Mouse (Mus musculus) urinary bladder, postnatal 25 days (tissue): ENCODE measurements around the gene Prm2.
"Not testable (repeated sequence)": the region's sequence is repeated elsewhere in the genome, so short reads cannot be mapped to it uniquely, and the experiment has no call there.

ENCODE experiments used
- DNase-seq: peaks from one replicate; pipeline ENCODE4 v3.0.0; 2022; ENCODE audit warnings: low spot score

Prm2 gene

GRCm38 (mm10) chr16:10812865-10813371 lies 17.0 kb upstream of the Prm2 start, which contains the start of gene Gm11172:
Gene Gm11172, plus strand, starts transcription at chr16:10812915.
- no peak for DNase-seq

GRCm38 (mm10) chr16:10810376-10810775 lies 14.4 kb upstream of the Prm2 start:
- no peak for DNase-seq

GRCm38 (mm10) chr16:10805789-10806527 lies 10.0 kb upstream of the Prm2 start, which contains the start of gene Prm1:
Gene Prm1, minus strand, starts transcription at chr16:10805839.
- DNase-seq, result no peak

GRCm38 (mm10) chr16:10802420-10802819 lies 6.5 kb upstream of the Prm2 start:
- DNase-seq, result not testable (repeated sequence)

GRCm38 (mm10) chr16:10790702-10791101 lies 5.2 kb downstream of the Prm2 start, which contains the start of gene Prm3:
Gene Prm3, minus strand, starts transcription at chr16:10790914.
- no peak for DNase-seq

GRCm38 (mm10) chr16:10788866-10789265 lies 7.1 kb downstream of the Prm2 start:
- no peak for DNase-seq

- DNase-seq, result no peak
Measured at GRCm38 (mm10) chr16:10788271-10788670, 7.7 kb downstream of the Prm2 start, which contains the start of gene Tnp2. Gene Tnp2, minus strand, starts transcription at chr16:10788660.

- DNase-seq, result no peak
Measured at GRCm38 (mm10) chr16:10787548-10788058, 8.3 kb downstream of the Prm2 start.

- no peak for DNase-seq
Measured at GRCm38 (mm10) chr16:10786782-10787547, 9.0 kb downstream of the Prm2 start.

- DNase-seq, result peak; percentile 65
Measured at GRCm38 (mm10) chr16:10786288-10786687, 9.6 kb downstream of the Prm2 start.

- DNase-seq, result peak; percentile 82
Measured at GRCm38 (mm10) chr16:10785371-10786231, 10.3 kb downstream of the Prm2 start, which contains the start of gene Socs1. Gene Socs1, minus strand, starts transcription at chr16:10785536.

- peak; percentile 94 for DNase-seq
Measured at GRCm38 (mm10) chr16:10784793-10785370, 11.1 kb downstream of the Prm2 start.

GRCm38 (mm10) chr16:10783883-10784792 lies 11.8 kb downstream of the Prm2 start:
- DNase-seq, result peak; percentile 38

- DNase-seq, result no peak
Measured at GRCm38 (mm10) chr16:10783451-10783850, 12.5 kb downstream of the Prm2 start.

GRCm38 (mm10) chr16:10783152-10783434 lies 12.8 kb downstream of the Prm2 start:
- no peak for DNase-seq

- DNase-seq, result no peak
Measured at GRCm38 (mm10) chr16:10782377-10783151, 13.4 kb downstream of the Prm2 start.

- DNase-seq, result no peak
Measured at GRCm38 (mm10) chr16:10781862-10782371, 14.0 kb downstream of the Prm2 start.

GRCm38 (mm10) chr16:10780631-10781120 lies 15.3 kb downstream of the Prm2 start:
- no peak for DNase-seq

GRCm38 (mm10) chr16:10777579-10778160 lies 18.3 kb downstream of the Prm2 start:
- DNase-seq, result no peak
